Mouse (Mus musculus) frontal cortex, adult 2 months (tissue): ENCODE results near the gene Ddc. TPM values are rescaled to one million over a fixed set of nuclear protein-coding genes. Genes with fewer than 3 reads are reported as not detected.
A peak's percentile ranks its signal among the peaks of the same experiment; 100 is the strongest.

ENCODE experiments used
- DNase-seq, 2 experiments: peaks; one replicate each; pipeline ENCODE4 v3.0.0; 2022; ENCODE audit warnings: low spot score in 1 of 2; ENCODE audit errors: extremely low spot score in 1 of 2
- polyA plus RNA-seq: library from polyadenylated mRNA; depleted of rRNA; stranded (reverse); fragments of >200 nt; gene quantifications from 2 replicates; pipeline ENCODE4 v1.2.3, GENCODE M21; 2012

Ddc gene
- polyA plus RNA-seq, 1 experiment, result 9.4 TPM

GRCm38 (mm10) chr11:11804421-11804820 lies 93.5 kb downstream of the Ddc start:
- no peak for DNase-seq

DNA sequence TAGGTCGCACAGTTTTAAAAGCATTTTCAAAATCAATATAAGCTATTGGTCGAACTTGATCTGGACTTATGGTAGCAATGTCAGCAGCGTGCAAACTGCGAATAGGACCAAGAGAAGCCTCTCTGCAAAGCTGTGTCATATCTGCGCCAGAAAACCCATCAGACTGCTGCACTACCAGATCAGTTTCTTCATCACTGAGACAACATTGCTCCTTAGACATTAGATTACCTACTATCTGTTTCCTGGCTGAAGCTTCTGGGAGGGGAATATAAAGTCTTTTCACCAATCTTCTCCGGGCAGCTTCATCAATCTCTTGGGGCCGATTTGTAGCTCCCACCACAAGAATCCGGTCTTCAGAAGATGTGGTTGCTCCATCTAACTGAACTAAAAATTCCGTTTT lies 96.9 kb downstream of the Ddc start:
- DNase-seq, result no peak

DNA sequence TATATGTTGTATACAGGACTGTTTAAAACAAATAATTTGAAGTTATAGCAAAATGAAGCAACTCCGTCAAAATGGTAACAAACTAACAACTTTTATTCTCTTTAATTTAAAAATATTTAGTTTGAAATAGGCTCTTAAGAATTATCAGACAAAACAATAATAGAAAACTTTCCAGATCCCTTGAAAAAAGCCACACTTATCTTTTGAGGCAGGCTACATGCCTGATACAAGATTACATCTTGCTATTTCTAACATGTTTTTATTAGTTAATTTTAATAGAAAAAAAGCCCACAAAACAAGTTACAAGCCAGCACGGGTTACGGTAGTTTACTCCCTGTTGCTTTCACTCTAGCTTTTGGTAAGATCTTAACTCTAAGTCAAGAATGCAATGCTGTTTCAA lies 97.6 kb downstream of the Ddc start:
- DNase-seq, result no peak

GRCm38 (mm10) chr11:11798690-11799089 lies 99.3 kb downstream of the Ddc start:
- no peak for DNase-seq

- no peak for DNase-seq
Observed at GRCm38 (mm10) chr11:11794626-11795025, 103.3 kb downstream of the Ddc start.

DNA sequence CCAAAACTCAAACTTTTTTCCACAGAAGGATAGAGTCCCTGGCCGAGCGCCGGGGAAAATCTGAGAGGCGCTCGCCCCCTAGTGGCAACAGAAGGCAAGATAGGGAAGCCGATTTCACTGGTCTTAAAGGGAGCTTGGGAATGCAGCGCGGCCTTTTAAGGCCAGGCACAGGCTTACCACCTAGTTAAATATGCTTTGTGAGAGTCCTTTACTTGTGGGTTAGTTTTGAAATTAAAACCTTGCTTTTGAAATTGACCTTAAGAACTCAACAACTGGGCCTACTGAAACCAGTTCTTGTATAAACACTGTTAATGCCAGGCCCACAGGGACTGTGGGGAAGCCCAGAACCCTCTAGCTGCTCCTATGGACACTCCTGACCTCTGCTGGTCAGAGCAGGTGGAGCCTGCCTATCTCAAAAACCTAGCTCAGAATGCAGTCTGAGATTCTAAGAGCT lies 109.4 kb downstream of the Ddc start:
- DNase-seq, result peak; percentile 23 to 87

DNA sequence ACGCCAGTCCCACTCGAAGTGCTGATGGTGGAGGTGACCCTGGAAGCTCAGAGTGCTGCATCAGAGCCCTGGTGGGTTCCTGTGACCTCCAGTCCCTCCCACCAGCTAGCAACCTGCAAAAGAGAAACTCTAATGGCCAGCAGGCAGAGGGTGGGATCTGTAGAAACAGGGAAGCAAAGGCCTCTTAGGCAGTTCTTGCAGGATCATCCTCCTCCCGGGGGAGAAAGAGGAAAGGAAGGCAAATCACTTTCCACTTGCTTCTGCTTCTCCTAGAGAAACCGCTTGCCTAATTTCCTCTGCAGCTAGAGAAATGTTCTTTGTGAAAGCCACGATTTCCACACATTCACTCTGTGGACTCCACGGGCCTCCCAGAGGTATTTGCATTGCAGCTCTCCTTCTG lies 112.5 kb downstream of the Ddc start:
- no peak for DNase-seq

- no peak for DNase-seq
Observed at GRCm38 (mm10) chr11:11781728-11782127, 116.2 kb downstream of the Ddc start.

DNA sequence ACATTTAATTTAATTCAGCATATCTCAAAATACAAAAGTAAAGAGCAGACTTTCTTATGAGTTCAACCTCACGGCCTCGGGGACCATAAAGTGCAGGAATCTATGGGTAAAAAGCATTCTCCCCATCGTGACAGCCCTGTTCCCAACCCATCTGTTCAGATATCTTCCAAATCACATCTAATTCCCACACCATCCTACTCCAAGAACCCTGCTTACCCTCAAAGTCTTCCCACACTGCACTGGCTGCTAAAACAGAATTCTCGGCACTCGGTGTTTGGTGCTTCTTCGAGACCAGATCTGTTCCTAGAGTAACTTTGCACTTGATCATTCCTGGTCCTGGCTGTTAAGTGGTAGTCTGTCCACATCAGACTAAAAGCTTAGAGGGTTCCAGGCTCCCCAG lies 119.6 kb downstream of the Ddc start:
- peak; percentile 7 to 44 for DNase-seq

DNA sequence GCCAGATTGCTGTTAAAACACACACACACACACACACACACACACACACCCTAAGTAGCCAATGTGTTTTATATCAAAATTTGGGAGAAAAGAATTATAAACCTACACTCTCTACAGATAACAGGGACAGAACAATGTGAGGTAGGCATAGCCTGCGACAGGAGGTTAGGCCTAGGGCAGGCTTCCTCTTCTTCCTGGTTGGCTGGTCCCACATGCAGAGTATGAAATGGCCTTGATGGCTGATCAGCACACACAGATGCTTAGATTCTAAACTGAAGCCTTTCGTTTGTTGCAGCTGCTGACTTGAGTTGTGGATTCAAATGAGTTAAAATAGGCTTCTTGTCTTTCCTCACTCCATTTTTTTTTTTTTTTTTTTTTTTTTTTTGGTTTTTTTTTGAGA lies 120.1 kb downstream of the Ddc start:
- DNase-seq, result no peak

GRCm38 (mm10) chr11:11777246-11777645 lies 120.7 kb downstream of the Ddc start:
- no peak for DNase-seq

DNA sequence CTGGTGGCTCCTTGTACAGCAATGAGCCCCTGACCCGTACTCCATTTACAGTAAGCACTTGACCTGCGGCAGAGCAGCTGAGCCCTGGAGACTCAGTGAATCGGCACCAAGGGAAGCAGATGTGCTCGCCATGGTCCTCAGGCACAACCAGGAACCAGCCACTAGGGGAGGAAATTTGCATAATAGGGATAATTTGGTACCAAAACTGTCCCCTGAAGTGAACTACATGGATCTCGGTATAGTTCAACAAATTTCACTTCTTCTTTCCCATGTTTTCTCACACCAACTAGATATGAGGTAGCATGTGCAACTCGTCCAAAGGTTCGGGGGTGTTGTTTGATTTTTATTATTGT lies 121.1 kb downstream of the Ddc start:
- DNase-seq, result no peak

- DNase-seq, result no peak
Observed at GRCm38 (mm10) chr11:11776071-11776821, 121.7 kb downstream of the Ddc start.

DNA sequence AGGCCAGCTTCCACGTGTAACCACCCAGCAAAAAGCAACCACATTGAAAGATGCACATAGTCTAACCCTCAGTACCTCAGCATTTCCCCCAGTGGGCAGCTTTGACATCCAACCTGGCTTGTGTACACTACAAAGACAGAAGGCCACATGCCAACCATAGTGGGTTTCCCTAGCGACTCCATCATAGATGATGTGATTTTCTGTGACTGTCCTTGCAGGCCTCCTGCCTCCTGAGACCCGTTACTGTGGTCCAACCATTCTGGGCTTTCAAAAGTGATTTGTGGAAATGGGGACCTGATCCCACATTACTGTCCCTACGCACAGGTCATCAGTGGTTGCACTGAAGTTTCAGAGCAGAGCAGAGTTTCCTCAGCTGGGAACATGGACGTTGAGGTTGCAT lies 123.1 kb downstream of the Ddc start:
- no peak for DNase-seq

DNA sequence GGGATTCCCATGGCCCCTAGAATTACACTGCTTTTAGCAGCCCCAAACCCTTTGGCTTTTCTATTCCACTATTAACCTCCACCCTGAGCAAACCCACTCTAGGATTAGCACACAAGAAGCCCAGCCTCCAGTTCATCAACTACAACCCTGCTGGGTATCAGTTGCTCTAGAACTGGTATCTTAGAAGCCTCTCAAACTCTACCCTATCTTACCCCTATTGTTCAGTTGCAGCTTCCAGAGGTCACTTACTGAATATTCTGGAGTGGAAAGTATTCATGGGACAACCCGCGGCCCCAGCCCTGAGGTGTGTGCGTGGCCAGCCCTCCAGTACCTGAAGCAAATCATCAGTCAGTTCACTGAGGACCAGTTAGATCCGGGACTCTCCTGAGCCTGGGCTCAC lies 123.6 kb downstream of the Ddc start:
- DNase-seq, result no peak

DNA sequence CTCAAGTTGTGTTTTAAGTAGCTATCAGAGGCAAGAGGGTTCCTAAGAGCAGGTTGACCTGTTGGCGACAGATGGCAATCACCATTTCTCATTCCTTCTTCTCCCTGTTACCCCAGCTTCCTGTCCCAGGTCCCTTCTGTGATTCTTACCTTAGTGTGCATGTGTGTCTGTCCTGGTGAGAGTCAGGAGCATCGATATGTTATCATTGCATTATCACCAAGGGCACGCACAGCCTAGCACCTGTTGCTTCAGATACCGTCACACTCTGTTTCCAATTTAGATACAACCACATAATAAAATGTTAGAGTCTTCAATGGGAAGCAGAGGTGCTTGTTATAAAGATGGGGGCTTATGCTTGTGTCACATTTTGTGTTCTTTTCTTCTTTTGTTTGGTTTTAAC lies 125.7 kb downstream of the Ddc start:
- DNase-seq, result no peak

DNA sequence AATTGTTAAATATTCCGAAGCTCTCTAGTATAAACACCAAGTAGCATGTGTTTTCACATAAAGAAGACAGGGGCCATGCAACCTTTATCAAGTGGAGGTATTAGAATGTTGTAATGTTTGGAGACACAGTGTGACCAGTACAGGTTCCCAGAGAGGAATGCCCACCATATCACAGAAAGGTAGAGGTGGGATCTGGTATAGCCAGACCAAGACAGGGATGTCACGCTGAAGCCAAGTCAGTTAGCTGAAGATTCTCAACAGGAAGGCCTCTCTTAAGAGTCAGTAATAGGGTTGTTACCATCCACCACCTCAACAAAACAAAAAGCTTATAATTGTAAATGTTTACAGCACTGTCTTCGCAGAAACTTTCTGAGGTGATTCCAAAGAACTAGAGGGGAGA lies 127.3 kb downstream of the Ddc start:
- no peak for DNase-seq

- no peak for DNase-seq
Observed at GRCm38 (mm10) chr11:11769281-11769680, 128.7 kb downstream of the Ddc start.

DNA sequence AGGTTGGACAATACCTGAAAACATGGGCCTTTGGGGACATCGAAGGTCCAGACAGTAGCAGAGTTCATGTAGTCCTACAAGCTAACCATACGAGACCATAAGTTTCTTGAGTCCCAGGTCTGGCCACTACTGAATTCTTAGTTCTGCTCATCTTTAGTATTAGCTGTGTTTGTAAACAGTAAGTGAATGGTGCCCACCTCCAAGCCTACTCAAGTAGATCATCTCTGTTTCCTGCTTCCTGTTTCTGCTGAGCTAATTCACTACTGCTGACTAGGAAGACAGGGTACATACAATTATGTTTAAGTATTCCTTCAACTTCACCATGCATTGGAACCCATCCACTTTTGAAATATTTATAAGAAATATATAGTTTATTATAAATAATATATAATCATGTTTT lies 129.9 kb downstream of the Ddc start:
- DNase-seq, result no peak

- DNase-seq, result no peak
Observed at GRCm38 (mm10) chr11:11766736-11767135, 131.2 kb downstream of the Ddc start.

DNA sequence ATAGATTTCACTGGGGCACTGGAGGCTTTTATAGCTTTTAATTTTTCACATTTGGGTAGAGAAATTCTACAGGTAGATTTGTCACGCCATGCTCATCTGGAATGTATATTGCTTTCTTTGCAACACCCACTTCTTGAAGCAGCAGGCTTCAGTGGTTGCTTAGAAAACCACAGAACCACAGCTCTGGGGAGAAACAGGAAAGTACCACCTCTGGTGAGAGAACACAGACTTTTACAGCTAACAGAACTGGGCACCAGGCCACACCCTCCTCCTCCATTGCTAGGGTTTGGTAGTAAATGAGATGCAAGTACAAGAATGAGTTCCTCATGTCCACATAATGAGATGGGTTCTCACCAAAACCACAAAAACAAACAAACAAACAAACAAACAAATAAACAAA lies 131.8 kb downstream of the Ddc start:
- DNase-seq, result peak in 1 of 2 experiments; percentile 9

DNA sequence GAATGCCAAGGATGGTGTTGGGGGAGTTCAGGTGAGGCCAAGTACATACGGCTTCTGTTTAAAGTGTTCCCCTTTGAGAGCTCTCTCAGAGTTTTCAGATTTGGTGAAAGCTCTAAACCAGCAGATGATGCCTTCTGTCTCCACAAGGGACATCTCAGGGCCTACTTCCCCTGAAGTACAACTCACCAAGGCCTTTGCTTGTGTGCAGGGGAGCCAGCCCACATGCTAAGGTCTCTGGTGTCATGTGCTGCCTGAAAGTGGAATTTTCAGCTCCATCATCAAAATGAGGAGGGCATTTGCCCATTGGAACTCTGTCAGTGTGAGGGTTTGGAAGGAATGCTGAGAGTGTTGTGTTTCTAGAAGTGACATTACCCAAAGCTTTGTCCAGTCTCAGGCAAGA lies 132.5 kb downstream of the Ddc start:
- no peak for DNase-seq
